Mouse (Mus musculus): ENCODE data around the gene Rpl10-ps3. TPM values are rescaled to one million over a fixed set of nuclear protein-coding genes. Genes with fewer than 3 reads are reported as not detected.

Gene Rpl10-ps3
- polyA plus RNA-seq (2015; fragmentation: Nextera tagmentation; extraction: Ambion mirVana), result 279 and 349 TPM in 2 replicates

GRCm38 (mm10) chr9:50344868-50345267 is at the start of gene Rpl10-ps3:
TSS of gene Rpl10-ps3 (minus strand) at chr9:50344968.
- 94% methylated on average over 8 of the region's 13 CpGs for whole genome bisulfite sequencing
- no peaks in the 10 kb centered on the region for H3K4me1 ChIP-seq (ENCODE audit: insufficient read depth, low read length)
- no peak within 1 kb of the TSS for H3K9ac ChIP-seq (replicated peaks; ENCODE audit: low read length)
- no peak within 1 kb of the TSS for H3K4me2 ChIP-seq (replicated peaks; ENCODE audit: low read depth, low read length)
- H3K27me3 ChIP-seq (ENCODE audit: insufficient read depth, low read length), result no peaks in the 10 kb centered on the region
- H3K9me3 ChIP-seq (ENCODE audit: low read length), result peaks cover 1% of the 10 kb centered on the region; the same call in 1 of the 2 replicates
- H3K36me3 ChIP-seq (ENCODE audit: insufficient read depth, low read length), result no peaks in the 10 kb centered on the region
- no peak within 1 kb of the TSS for H3K4me3 ChIP-seq (ENCODE audit: low read length)
- no peak within 1 kb of the TSS for H3K27ac ChIP-seq (ENCODE audit: low read length)
- ATAC-seq (ENCODE audit: low FRiP score, low TSS enrichment), result no peak

GRCm38 (mm10) chr9:50375598-50375997 is 30.8 kb upstream of the Rpl10-ps3 start:
- Histone ChIP-seq H3K4me3 (ENCODE audit: low read length) (no peak overlapping the region), H3K4me1 (ENCODE audit: insufficient read depth, low read length) (no peaks in the 10 kb centered on the region), H3K9ac (replicated peaks; ENCODE audit: low read length) (no peak overlapping the region), H3K27me3 (ENCODE audit: insufficient read depth, low read length) (no peaks in the 10 kb centered on the region), H3K4me2 (replicated peaks; ENCODE audit: low read depth, low read length) (no peak overlapping the region), H3K36me3 (ENCODE audit: insufficient read depth, low read length) (no peaks in the 10 kb centered on the region), H3K9me3 (ENCODE audit: low read length) (0 out of 2 replicates have a peak, but pooled peaks cover 4% of the 10 kb centered on the region), H3K27ac (ENCODE audit: low read length) (no peak overlapping the region)
- WGBS, result 54% methylated on average over 6 of the region's 6 CpGs
- ATAC-seq (ENCODE audit: low FRiP score, low TSS enrichment), result no peak

DNA sequence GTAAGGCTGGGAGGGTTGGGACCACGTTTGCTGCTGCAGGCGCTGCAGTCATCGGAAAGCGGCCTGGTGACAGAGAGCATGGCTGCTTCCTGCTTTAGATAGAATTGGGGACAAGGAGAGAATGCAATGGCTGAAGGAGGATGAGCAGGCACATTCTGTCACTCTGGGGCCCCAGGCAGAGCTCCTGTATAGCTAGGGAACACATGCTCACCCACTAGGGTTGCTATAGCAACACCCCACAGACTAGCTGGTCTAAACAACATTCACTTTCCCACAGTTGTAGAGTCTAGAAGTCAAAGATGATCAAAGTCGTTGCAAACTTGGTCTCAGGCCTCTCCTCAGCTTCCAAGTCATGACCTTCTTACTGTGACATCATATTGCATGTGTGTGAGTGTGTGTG is 29.9 kb upstream of the Rpl10-ps3 start:
- no peak for ATAC-seq (ENCODE audit: low FRiP score, low TSS enrichment)
- 0 out of 2 replicates have a peak, but pooled peaks cover 4% of the 10 kb centered on the region for H3K9me3 ChIP-seq (ENCODE audit: low read length)
- no peak overlapping the region for H3K9ac ChIP-seq (replicated peaks; ENCODE audit: low read length)
- no peaks in the 10 kb centered on the region for H3K4me1 ChIP-seq (ENCODE audit: insufficient read depth, low read length)
- no peaks in the 10 kb centered on the region for H3K27me3 ChIP-seq (ENCODE audit: insufficient read depth, low read length)
- H3K36me3 ChIP-seq (ENCODE audit: insufficient read depth, low read length), result no peaks in the 10 kb centered on the region
- H3K4me2 ChIP-seq (replicated peaks; ENCODE audit: low read depth, low read length), result no peak overlapping the region
- no peak overlapping the region for H3K4me3 ChIP-seq (ENCODE audit: low read length)
- no peak overlapping the region for H3K27ac ChIP-seq (ENCODE audit: low read length)
- WGBS, result 80% methylated on average over 5 of the region's 5 CpGs

GRCm38 (mm10) chr9:50368551-50369297 is 24.0 kb upstream of the Rpl10-ps3 start:
- no peak overlapping the region for H3K4me3 ChIP-seq (ENCODE audit: low read length)
- no peak for ATAC-seq (ENCODE audit: low FRiP score, low TSS enrichment)
- 81% methylated on average over 8 of the region's 8 CpGs for WGBS
- H3K36me3 ChIP-seq (ENCODE audit: insufficient read depth, low read length), result no peaks in the 10 kb centered on the region
- H3K27ac ChIP-seq (ENCODE audit: low read length), result no peak overlapping the region
- H3K9ac ChIP-seq (replicated peaks; ENCODE audit: low read length), result no peak overlapping the region
- no peaks in the 10 kb centered on the region for H3K27me3 ChIP-seq (ENCODE audit: insufficient read depth, low read length)
- H3K4me1 ChIP-seq (ENCODE audit: insufficient read depth, low read length), result peaks cover 18% of the 10 kb centered on the region
- no peaks in the 10 kb centered on the region for H3K9me3 ChIP-seq (ENCODE audit: low read length)
- no peak overlapping the region for H3K4me2 ChIP-seq (replicated peaks; ENCODE audit: low read depth, low read length)

- H3K27ac ChIP-seq (ENCODE audit: low read length), result peak overlapping the region; percentile 57; the same call in 1 of the 2 replicates
- no peak overlapping the region for H3K9ac ChIP-seq (replicated peaks; ENCODE audit: low read length)
- H3K36me3 ChIP-seq (ENCODE audit: insufficient read depth, low read length), result no peaks in the 10 kb centered on the region
- ATAC-seq (ENCODE audit: low FRiP score, low TSS enrichment), result peak; percentile 52; the same call in 1 of the 2 replicates
- H3K4me1 ChIP-seq (ENCODE audit: insufficient read depth, low read length), result peaks cover 39% of the 10 kb centered on the region
- 26% methylated on average over 11 of the region's 11 CpGs for WGBS
- H3K9me3 ChIP-seq (ENCODE audit: low read length), result no peaks in the 10 kb centered on the region
- no peak overlapping the region for H3K4me2 ChIP-seq (replicated peaks; ENCODE audit: low read depth, low read length)
- no peaks in the 10 kb centered on the region for H3K27me3 ChIP-seq (ENCODE audit: insufficient read depth, low read length)
- H3K4me3 ChIP-seq (ENCODE audit: low read length), result no peak overlapping the region
Observed at GRCm38 (mm10) chr9:50365059-50365780, 20.5 kb upstream of the Rpl10-ps3 start.

DNA sequence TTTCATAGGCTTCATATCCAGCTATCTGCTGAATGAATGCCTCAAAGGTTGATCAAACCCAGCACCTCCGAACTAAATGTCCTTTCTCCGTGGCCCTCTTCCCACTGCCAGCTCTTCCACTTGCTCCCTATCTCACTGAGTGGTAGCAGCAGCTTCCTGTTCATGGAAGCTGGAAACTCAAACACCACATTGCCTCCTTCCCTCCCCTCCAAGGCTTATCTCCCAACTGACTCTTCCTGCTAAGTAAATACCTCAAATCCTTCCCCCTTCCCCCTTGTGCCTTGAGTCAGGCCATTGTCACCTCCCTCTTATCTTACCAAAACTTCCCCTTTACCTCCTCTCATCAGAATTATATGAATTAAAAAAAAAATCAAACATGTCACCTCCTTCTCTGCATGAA is 19.2 kb upstream of the Rpl10-ps3 start:
- no peaks in the 10 kb centered on the region for H3K36me3 ChIP-seq (ENCODE audit: insufficient read depth, low read length)
- ATAC-seq (ENCODE audit: low FRiP score, low TSS enrichment), result no peak
- H3K4me2 ChIP-seq (replicated peaks; ENCODE audit: low read depth, low read length), result no peak overlapping the region
- no peaks in the 10 kb centered on the region for H3K9me3 ChIP-seq (ENCODE audit: low read length)
- no peak overlapping the region for H3K27ac ChIP-seq (ENCODE audit: low read length)
- 66% methylated on average over 2 of the region's 2 CpGs for WGBS
- H3K4me3 ChIP-seq (ENCODE audit: low read length), result no peak overlapping the region
- H3K9ac ChIP-seq (replicated peaks; ENCODE audit: low read length), result no peak overlapping the region
- peaks cover 34% of the 10 kb centered on the region for H3K4me1 ChIP-seq (ENCODE audit: insufficient read depth, low read length)
- no peaks in the 10 kb centered on the region for H3K27me3 ChIP-seq (ENCODE audit: insufficient read depth, low read length)

- H3K4me2 ChIP-seq (replicated peaks; ENCODE audit: low read depth, low read length), result no peak overlapping the region
- H3K9ac ChIP-seq (replicated peaks; ENCODE audit: low read length), result no peak overlapping the region
- H3K4me1 ChIP-seq (ENCODE audit: insufficient read depth, low read length), result peaks cover 34% of the 10 kb centered on the region
- WGBS, result 53% methylated on average over 5 of the region's 5 CpGs
- H3K27ac ChIP-seq (ENCODE audit: low read length), result peak overlapping the region; percentile 86
- H3K27me3 ChIP-seq (ENCODE audit: insufficient read depth, low read length), result no peaks in the 10 kb centered on the region
- no peaks in the 10 kb centered on the region for H3K36me3 ChIP-seq (ENCODE audit: insufficient read depth, low read length)
- ATAC-seq (ENCODE audit: low FRiP score, low TSS enrichment), result no peak
- no peak overlapping the region for H3K4me3 ChIP-seq (ENCODE audit: low read length)
- H3K9me3 ChIP-seq (ENCODE audit: low read length), result no peaks in the 10 kb centered on the region
Observed at GRCm38 (mm10) chr9:50363259-50363658, 18.5 kb upstream of the Rpl10-ps3 start.

DNA sequence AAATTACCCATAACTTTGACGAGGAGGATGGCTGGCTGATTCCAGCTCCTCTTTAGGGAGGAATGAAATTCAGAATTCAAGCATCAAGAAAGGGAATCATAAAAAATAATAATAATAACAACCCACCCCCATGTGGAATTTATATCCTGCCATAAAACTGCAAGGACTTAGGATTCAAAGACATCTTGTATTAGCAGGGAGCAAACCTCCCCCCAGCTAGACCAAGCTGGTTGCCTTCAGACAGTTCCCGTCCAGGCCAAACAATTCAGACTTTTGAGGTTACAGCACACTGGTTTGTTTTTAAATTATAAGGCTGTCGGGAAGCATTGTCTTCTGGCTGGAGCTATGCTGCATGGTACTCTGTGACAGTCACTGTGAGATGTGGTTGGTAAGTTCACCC is 17.8 kb upstream of the Rpl10-ps3 start:
- H3K27ac ChIP-seq (ENCODE audit: low read length), result peak overlapping the region; percentile 86
- whole genome bisulfite sequencing, result 15% methylated on average over 3 of the region's 3 CpGs
- H3K9me3 ChIP-seq (ENCODE audit: low read length), result no peaks in the 10 kb centered on the region
- H3K9ac ChIP-seq (replicated peaks; ENCODE audit: low read length), result no peak overlapping the region
- no peak overlapping the region for H3K4me3 ChIP-seq (ENCODE audit: low read length)
- peaks cover 34% of the 10 kb centered on the region for H3K4me1 ChIP-seq (ENCODE audit: insufficient read depth, low read length)
- no peaks in the 10 kb centered on the region for H3K36me3 ChIP-seq (ENCODE audit: insufficient read depth, low read length)
- H3K4me2 ChIP-seq (replicated peaks; ENCODE audit: low read depth, low read length), result no peak overlapping the region
- ATAC-seq (ENCODE audit: low FRiP score, low TSS enrichment), result peak; percentile 28; the same call in 1 of the 2 replicates
- no peaks in the 10 kb centered on the region for H3K27me3 ChIP-seq (ENCODE audit: insufficient read depth, low read length)

- ATAC-seq (ENCODE audit: low FRiP score, low TSS enrichment), result no peak
- Histone ChIP-seq H3K4me3 (ENCODE audit: low read length) (no peak overlapping the region), H3K27me3 (ENCODE audit: insufficient read depth, low read length) (no peaks in the 10 kb centered on the region), H3K9me3 (ENCODE audit: low read length) (no peaks in the 10 kb centered on the region), H3K36me3 (ENCODE audit: insufficient read depth, low read length) (no peaks in the 10 kb centered on the region), H3K4me2 (replicated peaks; ENCODE audit: low read depth, low read length) (no peak overlapping the region), H3K9ac (replicated peaks; ENCODE audit: low read length) (no peak overlapping the region), H3K27ac (ENCODE audit: low read length) (no peak overlapping the region), H3K4me1 (ENCODE audit: insufficient read depth, low read length) (peaks cover 27% of the 10 kb centered on the region)
- 74% methylated on average over 3 of the region's 3 CpGs for WGBS
Observed at GRCm38 (mm10) chr9:50360370-50360769, 15.6 kb upstream of the Rpl10-ps3 start.

DNA sequence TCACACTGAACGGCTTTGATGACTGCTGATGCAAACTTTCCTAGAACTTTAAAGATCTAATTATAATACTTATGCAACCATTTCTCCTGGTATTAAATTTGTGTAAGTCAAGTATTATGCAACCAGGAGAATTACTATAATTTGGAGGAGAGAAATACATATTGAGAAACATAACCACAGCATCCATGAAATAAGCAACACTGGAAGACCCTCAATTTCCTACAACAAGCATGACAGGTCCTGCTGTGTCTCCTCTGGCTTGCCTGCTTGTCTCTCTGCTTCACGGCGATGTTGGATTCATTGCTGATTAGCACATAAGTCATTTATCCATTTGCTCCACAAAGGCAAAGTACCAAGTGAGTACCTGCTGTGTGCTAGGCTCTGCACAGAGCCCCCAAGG is 12.6 kb upstream of the Rpl10-ps3 start:
- no peak for ATAC-seq (ENCODE audit: low FRiP score, low TSS enrichment)
- Histone ChIP-seq H3K9ac (replicated peaks; ENCODE audit: low read length) (no peak overlapping the region), H3K36me3 (ENCODE audit: insufficient read depth, low read length) (no peaks in the 10 kb centered on the region), H3K4me2 (replicated peaks; ENCODE audit: low read depth, low read length) (no peak overlapping the region), H3K27ac (ENCODE audit: low read length) (no peak overlapping the region), H3K27me3 (ENCODE audit: insufficient read depth, low read length) (no peaks in the 10 kb centered on the region), H3K4me1 (ENCODE audit: insufficient read depth, low read length) (peaks cover 8% of the 10 kb centered on the region), H3K4me3 (ENCODE audit: low read length) (no peak overlapping the region), H3K9me3 (ENCODE audit: low read length) (no peaks in the 10 kb centered on the region)
- 69% methylated on average over 3 of the region's 3 CpGs for WGBS

All from kidney, embryonic 16.5 days (tissue).